Mouse (Mus musculus): ENCODE results near the gene Ghr. TPM values are rescaled to one million over a fixed set of nuclear protein-coding genes. Genes with fewer than 3 reads are reported as not detected.

Ghr gene
- polyA plus RNA-seq, 2 experiments = 49.7 to 92.9 TPM

GRCm38 (mm10) chr15:3607951-3608350, 24.7 kb upstream of the Ghr start:
- no peaks in the 10 kb centered on the region for H3K9me3 ChIP-seq (ENCODE audit: control insufficient read depth, low read length)
- no peak for TF ChIP-seq POLR2A (IDR thresholded peaks at IDR 0.05; ENCODE audit: borderline replicate concordance, extremely low read depth, insufficient read depth, insufficient read length)
- WGBS = 88% methylated on average over 3 of the region's 3 CpGs
- no peak overlapping the region for H3K4me2 ChIP-seq (replicated peaks; ENCODE audit: low read depth, low read length, severe bottlenecking)
- no peak for DNase-seq (ENCODE audit: low spot score)
- H3K36me3 ChIP-seq (ENCODE audit: control insufficient read depth, insufficient read depth, low read length) = no peaks in the 10 kb centered on the region
- H3K9ac ChIP-seq (ENCODE audit: low read depth, low read length, severe bottlenecking) = no peak overlapping the region
- no peak overlapping the region for H3K4me3 ChIP-seq (replicated peaks; ENCODE audit: low read length)
- no peaks in the 10 kb centered on the region for H3K27me3 ChIP-seq (ENCODE audit: control insufficient read depth, insufficient read depth, low read length)
- no peak overlapping the region for H3K27ac ChIP-seq (replicated peaks; ENCODE audit: low read depth, low read length)
- no peaks in the 10 kb centered on the region for H3K4me1 ChIP-seq (ENCODE audit: control insufficient read depth, insufficient read depth, low read length)
- no peak for ATAC-seq (ENCODE audit: low FRiP score, low read depth)

- Histone ChIP-seq H3K4me1 (ENCODE audit: control insufficient read depth, insufficient read depth, low read length) (no peaks in the 10 kb centered on the region), H3K9ac (ENCODE audit: low read depth, low read length, severe bottlenecking) (no peak overlapping the region), H3K27ac (replicated peaks; ENCODE audit: low read depth, low read length) (no peak overlapping the region), H3K36me3 (ENCODE audit: control insufficient read depth, insufficient read depth, low read length) (no peaks in the 10 kb centered on the region), H3K4me3 (replicated peaks; ENCODE audit: low read length) (no peak overlapping the region), H3K9me3 (ENCODE audit: control insufficient read depth, low read length) (no peaks in the 10 kb centered on the region), H3K4me2 (replicated peaks; ENCODE audit: low read depth, low read length, severe bottlenecking) (no peak overlapping the region), H3K27me3 (ENCODE audit: control insufficient read depth, insufficient read depth, low read length) (no peaks in the 10 kb centered on the region)
- WGBS = 93% methylated on average over 2 of the region's 2 CpGs
- DNase-seq (ENCODE audit: low spot score) = no peak
- ATAC-seq (ENCODE audit: low FRiP score, low read depth) = no peak
- no peak for TF ChIP-seq POLR2A (IDR thresholded peaks at IDR 0.05; ENCODE audit: borderline replicate concordance, extremely low read depth, insufficient read depth, insufficient read length)
Observed at GRCm38 (mm10) chr15:3602098-3602486, 18.8 kb upstream of the Ghr start.

GRCm38 (mm10) chr15:3601422-3602097, 18.3 kb upstream of the Ghr start:
- TF ChIP-seq POLR2A (IDR thresholded peaks at IDR 0.05; ENCODE audit: borderline replicate concordance, extremely low read depth, insufficient read depth, insufficient read length) = no peak
- Histone ChIP-seq H3K9me3 (ENCODE audit: control insufficient read depth, low read length) (no peaks in the 10 kb centered on the region), H3K27me3 (ENCODE audit: control insufficient read depth, insufficient read depth, low read length) (no peaks in the 10 kb centered on the region), H3K36me3 (ENCODE audit: control insufficient read depth, insufficient read depth, low read length) (no peaks in the 10 kb centered on the region), H3K4me1 (ENCODE audit: control insufficient read depth, insufficient read depth, low read length) (no peaks in the 10 kb centered on the region), H3K4me3 (replicated peaks; ENCODE audit: low read length) (no peak overlapping the region), H3K9ac (ENCODE audit: low read depth, low read length, severe bottlenecking) (no peak overlapping the region), H3K27ac (replicated peaks; ENCODE audit: low read depth, low read length) (no peak overlapping the region), H3K4me2 (replicated peaks; ENCODE audit: low read depth, low read length, severe bottlenecking) (no peak overlapping the region)
- no peak for ATAC-seq (ENCODE audit: low FRiP score, low read depth)
- no peak for DNase-seq (ENCODE audit: low spot score)
- WGBS = 71% methylated on average over 4 of the region's 4 CpGs

GRCm38 (mm10) chr15:3587879-3588278, 4.6 kb upstream of the Ghr start:
- no peak overlapping the region for H3K4me2 ChIP-seq (replicated peaks; ENCODE audit: low read depth, low read length, severe bottlenecking)
- no peak for TF ChIP-seq POLR2A (IDR thresholded peaks at IDR 0.05; ENCODE audit: borderline replicate concordance, extremely low read depth, insufficient read depth, insufficient read length)
- DNase-seq (ENCODE audit: low spot score) = no peak
- WGBS = 76% methylated on average over 2 of the region's 2 CpGs
- H3K4me1 ChIP-seq (ENCODE audit: control insufficient read depth, insufficient read depth, low read length) = no peaks in the 10 kb centered on the region
- no peaks in the 10 kb centered on the region for H3K9me3 ChIP-seq (ENCODE audit: control insufficient read depth, low read length)
- H3K27ac ChIP-seq (replicated peaks; ENCODE audit: low read depth, low read length) = no peak overlapping the region
- no peak for ATAC-seq (ENCODE audit: low FRiP score, low read depth)
- no peaks in the 10 kb centered on the region for H3K36me3 ChIP-seq (ENCODE audit: control insufficient read depth, insufficient read depth, low read length)
- H3K9ac ChIP-seq (ENCODE audit: low read depth, low read length, severe bottlenecking) = no peak overlapping the region
- no peak overlapping the region for H3K4me3 ChIP-seq (replicated peaks; ENCODE audit: low read length)
- H3K27me3 ChIP-seq (ENCODE audit: control insufficient read depth, insufficient read depth, low read length) = no peaks in the 10 kb centered on the region

GRCm38 (mm10) chr15:3584361-3584760, 1.1 kb upstream of the Ghr start:
- H3K27ac ChIP-seq (replicated peaks; ENCODE audit: low read depth, low read length) = no peak overlapping the region
- no peak overlapping the region for H3K9ac ChIP-seq (ENCODE audit: low read depth, low read length, severe bottlenecking)
- H3K4me3 ChIP-seq (replicated peaks; ENCODE audit: low read length) = no peak overlapping the region
- H3K4me2 ChIP-seq (replicated peaks; ENCODE audit: low read depth, low read length, severe bottlenecking) = no peak overlapping the region
- H3K27me3 ChIP-seq (ENCODE audit: control insufficient read depth, insufficient read depth, low read length) = no peaks in the 10 kb centered on the region
- no peaks in the 10 kb centered on the region for H3K36me3 ChIP-seq (ENCODE audit: control insufficient read depth, insufficient read depth, low read length)
- no peak for TF ChIP-seq POLR2A (IDR thresholded peaks at IDR 0.05; ENCODE audit: borderline replicate concordance, extremely low read depth, insufficient read depth, insufficient read length)
- WGBS = 38% methylated on average over 4 of the region's 4 CpGs
- H3K9me3 ChIP-seq (ENCODE audit: control insufficient read depth, low read length) = no peaks in the 10 kb centered on the region
- DNase-seq (ENCODE audit: low spot score) (no peak), ATAC-seq (ENCODE audit: low FRiP score, low read depth) (no peak)
- H3K4me1 ChIP-seq (ENCODE audit: control insufficient read depth, insufficient read depth, low read length) = peaks cover 11% of the 10 kb centered on the region

Data from limb, embryonic 14.5 days (tissue).